Mouse (Mus musculus): Measurements from ENCODE around the gene Poldip3. TPM values are rescaled to one million over a fixed set of nuclear protein-coding genes. Genes with fewer than 3 reads are reported as not detected.
A peak's percentile ranks its signal among the peaks of the same experiment; 100 is the strongest.

Poldip3 gene
- polyA plus RNA-seq, 1 experiment from 2014 or later, result 56.3 TPM

DNA sequence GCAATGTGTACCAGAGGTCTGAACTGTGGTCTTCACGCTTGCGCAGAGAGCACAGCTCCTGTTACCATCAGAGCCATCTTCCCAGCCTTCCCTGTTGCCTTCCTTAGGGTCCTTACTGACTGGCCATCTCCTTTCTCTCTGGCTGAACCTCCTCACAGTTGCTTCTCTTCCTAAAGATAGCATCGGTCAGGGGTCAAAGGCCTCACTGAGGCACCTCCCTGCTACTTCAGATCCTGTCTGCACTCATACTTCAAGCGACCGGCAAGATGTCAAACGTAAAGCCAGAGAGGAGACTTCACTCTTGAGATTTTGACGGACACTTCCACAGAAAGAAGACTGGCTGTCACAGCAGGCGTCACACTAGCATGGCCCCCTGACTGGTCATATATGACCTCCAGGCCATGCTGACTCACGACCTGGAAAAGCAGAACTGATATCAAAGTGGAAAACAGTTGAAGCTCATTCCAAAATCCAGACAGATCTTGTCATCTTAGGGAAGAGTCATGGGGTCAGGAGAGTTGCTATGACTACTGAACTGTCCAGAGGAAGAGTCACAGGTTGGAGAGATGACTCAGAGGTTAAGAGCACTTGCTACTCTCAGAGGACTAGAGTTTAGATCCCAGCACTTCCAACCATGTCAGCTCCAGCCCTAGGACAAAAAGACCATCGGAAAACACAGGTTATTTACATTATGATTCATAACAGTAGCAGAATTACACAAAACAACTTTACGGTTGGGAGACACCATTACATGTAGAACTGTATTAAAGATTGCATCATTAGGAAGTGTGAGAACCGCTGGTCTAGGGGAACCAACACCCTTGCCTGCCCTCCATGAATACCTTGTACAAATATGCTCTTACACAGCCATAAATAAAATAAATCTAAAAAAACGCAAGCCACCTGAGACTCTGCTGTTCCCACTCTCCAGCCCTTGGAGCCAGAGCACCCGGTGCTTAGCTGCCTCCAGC lies 25.0 kb upstream of the Poldip3 start:
- H3K4me3 ChIP-seq (ENCODE audit: low read depth, low read length), result no peak overlapping the region
- ATAC-seq (ENCODE audit: low FRiP score, low TSS enrichment) (no peak), DNase-seq (ENCODE audit: low spot score) (no peak)
- H3K27me3 ChIP-seq (ENCODE audit: control insufficient read depth, insufficient read depth, low read length), result no peaks in the 10 kb centered on the region
- 81% methylated on average over 14 of the region's 14 CpGs for WGBS
- H3K27ac ChIP-seq (replicated peaks), result no peak overlapping the region
- H3K4me1 ChIP-seq (replicated peaks; ENCODE audit: control insufficient read depth, insufficient read depth), result peaks cover 7% of the 10 kb centered on the region; the same call in 1 of the 2 replicates
- no peaks in the 10 kb centered on the region for H3K9me3 ChIP-seq (ENCODE audit: control insufficient read depth, low read length)
- no peak overlapping the region for H3K4me2 ChIP-seq (replicated peaks; ENCODE audit: low read depth)
- no peaks in the 10 kb centered on the region for H3K36me3 ChIP-seq (ENCODE audit: control insufficient read depth, insufficient read depth, low read length)
- TF ChIP-seq CTCF (IDR thresholded peaks at IDR 0.05; ENCODE audit: low read depth) (no peak), EP300 (optimal IDR thresholded peaks at IDR 0.05) (no peak)
- no peak overlapping the region for H3K9ac ChIP-seq (ENCODE audit: low read length)

- ATAC-seq (ENCODE audit: low FRiP score, low TSS enrichment), result peak; percentile 65
- peak within 1 kb of the TSS; percentile 86 for H3K27ac ChIP-seq (replicated peaks)
- no peaks in the 10 kb centered on the region for H3K36me3 ChIP-seq (ENCODE audit: control insufficient read depth, insufficient read depth, low read length)
- TF ChIP-seq EP300 (optimal IDR thresholded peaks at IDR 0.05) (no peak), CTCF (IDR thresholded peaks at IDR 0.05; ENCODE audit: low read depth) (peak; percentile 39)
- H3K4me2 ChIP-seq (replicated peaks; ENCODE audit: low read depth), result peak within 1 kb of the TSS; percentile 98
- no peak for DNase-seq (ENCODE audit: low spot score)
- peak within 1 kb of the TSS; percentile 87 for H3K4me3 ChIP-seq (ENCODE audit: low read depth, low read length)
- peaks cover 13% of the 10 kb centered on the region for H3K4me1 ChIP-seq (replicated peaks; ENCODE audit: control insufficient read depth, insufficient read depth)
- H3K9ac ChIP-seq (ENCODE audit: low read length), result peak within 1 kb of the TSS; percentile 82
- H3K9me3 ChIP-seq (ENCODE audit: control insufficient read depth, low read length), result no peaks in the 10 kb centered on the region
- H3K27me3 ChIP-seq (ENCODE audit: control insufficient read depth, insufficient read depth, low read length), result no peaks in the 10 kb centered on the region
- WGBS, result 29% methylated on average over 28 of the region's 28 CpGs
These were observed 23.6 kb upstream of the Poldip3 start, which contains the start of gene Cyb5r3 for GRCm38 (mm10) chr15:83172492-83173429. Gene Cyb5r3 (minus strand): TSS chr15:83172592.

DNA sequence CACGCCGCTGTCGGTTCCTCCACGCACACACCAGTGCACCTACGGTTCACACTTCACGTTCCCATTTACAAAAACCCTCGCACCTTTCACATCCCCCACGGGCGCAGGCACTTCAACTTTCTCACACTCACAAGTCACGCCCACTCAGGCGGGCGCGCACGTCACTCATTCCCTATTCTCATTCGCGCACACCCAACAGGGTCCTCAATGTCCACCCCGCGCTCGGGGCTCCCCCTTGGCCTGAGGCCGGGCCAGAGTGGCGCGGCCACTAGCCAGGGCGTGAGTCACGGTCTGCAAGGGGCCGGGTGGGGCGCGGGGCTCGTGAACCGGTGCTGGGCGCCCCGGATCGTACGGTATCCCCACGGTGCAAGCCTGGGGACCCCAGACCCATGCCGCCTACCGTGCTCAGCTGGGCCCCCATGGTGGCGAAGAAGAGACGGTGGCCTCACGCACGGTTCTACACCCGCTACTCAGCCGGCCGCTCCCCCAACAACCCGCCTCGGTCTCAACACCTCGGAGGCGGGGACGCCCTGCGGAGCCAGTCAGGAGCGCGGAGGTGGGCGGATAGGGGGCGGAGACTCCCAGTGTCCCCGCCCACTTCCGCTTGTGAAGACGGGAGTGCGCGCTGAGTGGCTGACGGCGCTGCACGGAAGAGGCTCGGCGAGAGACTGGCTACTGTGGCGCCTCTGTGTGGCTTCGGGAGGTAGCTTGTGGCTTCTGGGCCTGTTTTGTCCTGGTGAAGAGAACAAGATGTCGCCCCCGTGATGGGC lies 22.7 kb upstream of the Poldip3 start:
- no peaks in the 10 kb centered on the region for H3K9me3 ChIP-seq (ENCODE audit: control insufficient read depth, low read length)
- H3K27ac ChIP-seq (replicated peaks), result peak overlapping the region; percentile 86
- H3K36me3 ChIP-seq (ENCODE audit: control insufficient read depth, insufficient read depth, low read length), result no peaks in the 10 kb centered on the region
- peak overlapping the region; percentile 82 for H3K9ac ChIP-seq (ENCODE audit: low read length)
- peak; percentile 98 for DNase-seq (ENCODE audit: low spot score)
- peaks cover 14% of the 10 kb centered on the region for H3K4me1 ChIP-seq (replicated peaks; ENCODE audit: control insufficient read depth, insufficient read depth)
- no peaks in the 10 kb centered on the region for H3K27me3 ChIP-seq (ENCODE audit: control insufficient read depth, insufficient read depth, low read length)
- H3K4me2 ChIP-seq (replicated peaks; ENCODE audit: low read depth), result peak overlapping the region; percentile 98
- peak; percentile 95 for ATAC-seq (ENCODE audit: low FRiP score, low TSS enrichment)
- WGBS, result under 1% methylated on average over 66 of the region's 67 CpGs
- TF ChIP-seq EP300 (optimal IDR thresholded peaks at IDR 0.05), result no peak
- TF ChIP-seq CTCF (IDR thresholded peaks at IDR 0.05; ENCODE audit: low read depth), result peak; percentile 63
- peak overlapping the region; percentile 87 for H3K4me3 ChIP-seq (ENCODE audit: low read depth, low read length)

- 39% methylated on average over 8 of the region's 8 CpGs for WGBS
- no peak for DNase-seq (ENCODE audit: low spot score)
- peaks cover 17% of the 10 kb centered on the region for H3K4me1 ChIP-seq (replicated peaks; ENCODE audit: control insufficient read depth, insufficient read depth)
These were observed 21.9 kb upstream of the Poldip3 start for GRCm38 (mm10) chr15:83170956-83171659.

More at GRCm38 (mm10) chr15:83170956-83171659, 21.9 kb upstream of the Poldip3 start:
- peak overlapping the region; percentile 86 for H3K27ac ChIP-seq (replicated peaks)
- peak overlapping the region; percentile 98 for H3K4me2 ChIP-seq (replicated peaks; ENCODE audit: low read depth)
- no peaks in the 10 kb centered on the region for H3K36me3 ChIP-seq (ENCODE audit: control insufficient read depth, insufficient read depth, low read length)
- H3K9me3 ChIP-seq (ENCODE audit: control insufficient read depth, low read length), result no peaks in the 10 kb centered on the region
- peak overlapping the region; percentile 87 for H3K4me3 ChIP-seq (ENCODE audit: low read depth, low read length)
- peak overlapping the region; percentile 82 for H3K9ac ChIP-seq (ENCODE audit: low read length)
- TF ChIP-seq EP300 (optimal IDR thresholded peaks at IDR 0.05) (no peak), CTCF (IDR thresholded peaks at IDR 0.05; ENCODE audit: low read depth) (no peak)
- no peaks in the 10 kb centered on the region for H3K27me3 ChIP-seq (ENCODE audit: control insufficient read depth, insufficient read depth, low read length)
- no peak for ATAC-seq (ENCODE audit: low FRiP score, low TSS enrichment)

All from stomach, postnatal 0 days (tissue).